Mouse (Mus musculus) embryonic fibroblast, embryonic 13.5 days (primary cell): ENCODE results near the gene Ssbp2. TPM values are rescaled to one million over a fixed set of nuclear protein-coding genes. Genes with fewer than 3 reads are reported as not detected.

ENCODE experiments used
- H3K27ac ChIP-seq: 2 replicates; pipeline ENCODE4 v1.5.1; 2012; ENCODE audit warnings: low read length, control low read depth, inconsistent platforms; ENCODE audit not compliant: insufficient read depth
- H3K4me1 ChIP-seq: 2 replicates; pipeline ENCODE4 v1.6.1; 2011; ENCODE audit warnings: low read length; ENCODE audit not compliant: control insufficient read depth, insufficient read depth
- H3K4me3 ChIP-seq: 2 replicates; pipeline ENCODE4 v1.5.1; 2011; ENCODE audit warnings: mild to moderate bottlenecking, control low read depth, low read length; ENCODE audit not compliant: insufficient read depth
- CTCF ChIP-seq: IDR thresholded peaks from 2 replicates; pipeline ENCODE4 v1.5.1; 2011; ENCODE audit warnings: mild to moderate bottlenecking, control low read depth, low read length, moderate library complexity, borderline replicate concordance; ENCODE audit not compliant: insufficient read depth
- POLR2A ChIP-seq: IDR thresholded peaks from 2 replicates; pipeline ENCODE4 v1.6.1; 2011; ENCODE audit warnings: low read depth, mild to moderate bottlenecking, control low read depth, low read length, moderate library complexity
- polyA plus RNA-seq: library from polyadenylated mRNA; stranded (reverse); fragments of >200 nt; gene quantifications from 2 replicates; pipeline ENCODE4 v1.2.4, GENCODE M21; 2011; ENCODE audit warnings: low read depth; ENCODE audit not compliant: missing spikeins, insufficient read length

The Ssbp2 gene
- polyA plus RNA-seq, 1 experiment: 57.2 TPM

DNA sequence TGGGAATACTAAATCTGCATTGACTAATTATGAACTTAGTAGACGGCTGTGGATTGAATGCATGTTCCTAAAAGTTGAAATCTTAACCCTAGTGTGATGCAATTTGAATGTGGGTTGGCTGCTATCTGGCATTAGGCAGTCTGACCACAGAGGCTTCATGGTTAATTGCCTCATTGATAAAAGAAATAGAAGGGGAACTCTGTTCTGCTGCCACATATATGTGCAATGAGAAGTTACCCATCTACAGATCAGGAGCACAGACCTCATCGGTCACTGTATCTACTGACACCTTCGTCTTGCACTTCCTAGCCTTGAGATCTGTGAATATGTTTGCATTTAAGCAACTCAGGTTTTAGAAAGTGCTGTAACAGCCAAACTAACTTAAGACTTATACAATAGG lies 151.8 kb downstream of the Ssbp2 start:
- H3K4me3 ChIP-seq: no peak overlapping the region
- TF ChIP-seq CTCF: no peak
- no peak for TF ChIP-seq POLR2A

DNA sequence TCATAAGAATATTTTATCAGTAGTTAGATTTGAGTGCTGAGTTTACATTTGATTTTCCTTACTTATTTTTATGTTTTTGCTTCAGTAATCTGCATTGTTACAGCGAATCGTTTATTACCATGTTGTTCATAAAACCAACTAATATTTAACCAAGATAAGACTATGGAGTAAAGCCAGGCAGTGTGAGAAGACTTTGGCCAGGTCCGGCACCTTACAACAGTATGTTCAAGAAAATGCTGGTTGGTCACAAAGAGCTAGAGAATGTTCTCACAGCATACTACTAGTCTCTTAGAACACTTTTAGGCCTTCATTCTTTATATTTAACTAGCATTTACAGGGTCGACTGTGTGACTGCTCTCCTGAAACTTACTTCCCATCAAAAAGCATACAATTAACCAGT lies 152.5 kb downstream of the Ssbp2 start:
- H3K27ac ChIP-seq: no peak overlapping the region
- no peaks in the 10 kb centered on the region for H3K4me1 ChIP-seq
- no peak overlapping the region for H3K4me3 ChIP-seq
- TF ChIP-seq POLR2A: no peak
- TF ChIP-seq CTCF: no peak

More for the DNA sequence above, 151.8 kb downstream of the Ssbp2 start:
- no peaks in the 10 kb centered on the region for H3K4me1 ChIP-seq
- no peak overlapping the region for H3K27ac ChIP-seq

- no peak overlapping the region for H3K27ac ChIP-seq
- no peak for TF ChIP-seq POLR2A
- TF ChIP-seq CTCF: no peak
These were observed 156.0 kb downstream of the Ssbp2 start for GRCm38 (mm10) chr13:91616050-91616449.

DNA sequence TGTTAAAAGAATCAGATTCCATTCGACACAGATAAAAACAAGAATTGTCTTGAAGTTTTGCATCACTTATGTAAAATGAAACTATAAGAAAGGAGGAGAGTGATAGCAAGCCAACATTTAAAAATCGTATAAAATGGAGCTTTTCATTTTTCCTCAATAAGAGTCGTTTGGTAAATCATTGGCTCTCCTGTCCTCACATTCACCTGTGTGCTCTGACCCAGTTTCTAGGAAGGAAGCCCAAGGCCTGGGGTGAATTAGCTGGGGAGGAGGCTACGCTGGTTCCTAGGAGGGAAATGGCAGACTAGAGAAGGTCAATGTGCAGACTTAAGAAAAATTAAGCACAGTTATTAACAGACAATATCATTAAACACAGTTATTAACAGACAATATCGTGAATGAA lies 156.8 kb downstream of the Ssbp2 start:
- no peak overlapping the region for H3K27ac ChIP-seq
- TF ChIP-seq CTCF (no peak), POLR2A (no peak)
- no peak overlapping the region for H3K4me3 ChIP-seq
- H3K4me1 ChIP-seq: no peaks in the 10 kb centered on the region

More at GRCm38 (mm10) chr13:91616050-91616449, 156.0 kb downstream of the Ssbp2 start:
- Histone ChIP-seq H3K4me3 (no peak overlapping the region), H3K4me1 (no peaks in the 10 kb centered on the region)

DNA sequence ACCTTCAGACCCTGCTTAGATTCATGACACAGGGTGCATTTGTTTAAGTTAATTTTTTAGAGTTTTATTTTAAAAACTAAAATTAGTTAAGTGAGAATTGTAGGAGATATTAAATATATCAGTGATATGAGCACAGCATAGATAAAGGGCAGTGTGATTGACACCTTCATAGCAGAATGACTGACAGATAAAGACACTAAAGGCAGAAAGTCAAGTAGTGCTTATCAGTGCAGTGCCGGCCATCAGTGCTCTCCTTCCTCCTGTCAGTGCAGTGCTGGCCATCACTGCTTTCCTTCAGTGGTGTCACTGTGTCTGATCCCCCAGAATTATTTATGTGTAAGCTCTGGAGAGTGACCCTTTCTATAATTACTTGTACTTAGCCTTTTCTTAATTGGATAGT lies 159.3 kb downstream of the Ssbp2 start:
- TF ChIP-seq CTCF (no peak), POLR2A (no peak)
- Histone ChIP-seq H3K4me1 (no peaks in the 10 kb centered on the region), H3K27ac (no peak overlapping the region), H3K4me3 (no peak overlapping the region)

DNA sequence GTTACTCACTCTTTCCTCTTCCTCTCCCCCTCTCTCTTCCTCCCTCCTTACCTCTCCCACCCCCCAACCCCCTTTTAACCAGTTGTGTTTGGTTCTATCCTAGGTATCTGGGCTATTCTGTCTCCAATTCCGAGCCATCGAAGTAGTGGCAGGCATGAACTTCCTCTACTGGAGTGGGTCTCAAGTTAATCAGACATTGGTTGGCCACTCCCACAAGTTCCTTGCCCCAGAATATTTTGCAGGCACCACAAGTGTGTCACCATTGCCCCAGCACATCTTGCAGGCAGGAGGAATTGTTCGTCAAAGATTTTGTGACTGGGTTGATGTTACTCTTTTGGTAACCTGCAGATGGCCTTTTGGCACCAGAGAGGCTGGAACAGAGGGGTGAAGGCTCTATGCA lies 160.5 kb downstream of the Ssbp2 start:
- Histone ChIP-seq H3K27ac (no peak overlapping the region), H3K4me3 (no peak overlapping the region), H3K4me1 (no peaks in the 10 kb centered on the region)
- no peak for TF ChIP-seq CTCF

- peaks cover 3% of the 10 kb centered on the region for H3K4me1 ChIP-seq
- H3K27ac ChIP-seq: no peak overlapping the region
- no peak overlapping the region for H3K4me3 ChIP-seq
- no peak for TF ChIP-seq POLR2A
- no peak for TF ChIP-seq CTCF
These were observed 171.3 kb downstream of the Ssbp2 start for GRCm38 (mm10) chr13:91631291-91631799.

DNA sequence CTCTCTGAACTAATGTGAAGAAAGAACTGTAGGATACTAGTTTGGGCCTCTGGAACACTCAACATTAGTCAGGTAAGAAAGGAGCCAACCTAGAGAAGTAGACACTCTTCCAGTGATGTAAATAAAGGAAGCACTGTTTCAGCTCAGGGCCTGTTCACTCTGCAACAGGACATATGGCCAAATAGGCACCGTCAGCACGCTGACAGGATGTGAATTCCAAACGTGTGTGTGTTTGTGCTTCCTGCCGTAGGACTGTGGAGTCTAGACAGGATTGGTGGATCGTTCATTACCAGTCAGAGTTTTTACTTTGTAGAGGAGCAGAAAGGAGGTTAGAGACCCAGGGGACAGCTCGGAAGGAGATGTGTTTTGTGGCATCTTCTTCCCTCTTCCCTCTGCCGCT lies 174.0 kb downstream of the Ssbp2 start:
- Histone ChIP-seq H3K4me3 (no peak overlapping the region), H3K4me1 (peaks cover 3% of the 10 kb centered on the region), H3K27ac (no peak overlapping the region)
- TF ChIP-seq POLR2A: no peak
- no peak for TF ChIP-seq CTCF

DNA sequence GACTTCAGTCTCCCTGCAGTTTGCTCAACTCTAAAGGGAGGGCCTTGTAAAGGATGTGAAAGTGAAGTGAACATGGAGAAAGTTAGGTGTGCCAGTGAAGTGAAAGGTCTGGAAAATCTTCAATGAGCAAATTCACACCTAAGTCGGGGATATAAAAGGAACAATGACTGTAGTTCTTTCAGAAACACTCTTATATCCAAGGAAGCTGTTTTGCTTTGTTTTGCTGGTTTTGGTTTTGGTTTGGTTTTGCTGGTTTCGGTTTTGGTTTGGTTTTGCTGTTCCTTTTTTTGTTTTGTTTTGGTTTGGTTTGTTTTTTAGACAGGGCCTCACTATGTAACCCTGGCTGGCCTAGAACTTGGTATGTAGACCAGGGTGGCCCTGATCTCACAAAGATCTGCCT lies 175.9 kb downstream of the Ssbp2 start:
- TF ChIP-seq CTCF (no peak), POLR2A (no peak)
- Histone ChIP-seq H3K27ac (no peak overlapping the region), H3K4me1 (peaks cover 3% of the 10 kb centered on the region), H3K4me3 (no peak overlapping the region)

DNA sequence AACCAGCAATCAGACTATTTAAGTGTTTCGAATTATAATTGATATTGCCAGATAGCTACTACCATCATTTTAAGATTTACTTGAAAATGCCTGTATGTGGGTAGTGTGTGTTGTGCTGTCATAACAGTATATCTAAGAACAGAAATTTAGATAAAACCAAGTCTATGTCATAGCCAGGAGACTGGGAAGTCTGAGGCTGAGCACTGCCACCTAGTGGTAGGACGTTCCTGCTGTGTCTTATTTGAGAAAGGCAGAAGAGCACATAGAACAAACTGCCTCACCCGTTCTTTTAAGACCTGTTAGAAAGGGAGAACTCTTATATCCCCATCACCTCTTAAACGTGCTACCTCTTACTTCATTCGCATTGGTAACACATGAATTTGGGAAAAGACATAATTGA lies 176.7 kb downstream of the Ssbp2 start:
- TF ChIP-seq POLR2A (no peak), CTCF (peak; percentile 79; the same call in 1 of the 2 replicates)
- peaks cover 3% of the 10 kb centered on the region for H3K4me1 ChIP-seq
- H3K27ac ChIP-seq: no peak overlapping the region
- H3K4me3 ChIP-seq: no peak overlapping the region

- Histone ChIP-seq H3K4me3 (no peak overlapping the region), H3K4me1 (peaks cover 3% of the 10 kb centered on the region), H3K27ac (no peak overlapping the region)
- no peak for TF ChIP-seq CTCF
These were observed 178.8 kb downstream of the Ssbp2 start for GRCm38 (mm10) chr13:91638836-91639235.
